ENCODE assay signal across 26 mouse cellular contexts in genomic region chr7:44537009-44537408, GRCm38 (mm10). TPM values are rescaled to one million over a fixed set of nuclear protein-coding genes. Genes with fewer than 3 reads are reported as not detected.
DNase-seq lines count a peak whose midpoint lies in the region; ATAC-seq and TF ChIP-seq lines count a peak whose summit lies in the region.
"Had no signal": no experiment of that assay in that cellular context is flagged by ENCODE, and none has a peak within 500 bp of the region (broad histone marks: within the 10 kb centered on the region; RNA-seq: fewer than 3 reads in every experiment).

No protein-coding gene starts in this region.

- H3K27ac ChIP-seq in heart, embryonic 15.5 days = peak overlapping the region; percentile 40; the same call in 1 of the 2 replicates
- no peak overlapping the region for H3K27ac ChIP-seq in heart, embryonic 11.5 days (ENCODE audit: low read depth, low read length)
- peak overlapping the region; percentile 45; the same call in 1 of the 2 replicates for H3K27ac ChIP-seq in left cerebral cortex, adult 2 months
- H3K27ac ChIP-seq: hindbrain, embryonic 10.5 days; intestine, embryonic 15.5 days; layer of hippocampus, adult 2 months; liver, embryonic 12.5 days; stomach, postnatal 0 days had no signal

- peak; percentile 52 to 56 for DNase-seq in cerebellum, postnatal 10 days
- no peak for DNase-seq in cerebellum, adult 8-10 months
- no peak for DNase-seq in left cerebral cortex, adult 2 months (ENCODE audit: extremely low spot score in 1 of 2, low spot score in 2 of 2)
- DNase-seq in left cerebral cortex, postnatal 25 days (ENCODE audit: low spot score in 2 of 2) = no peak
- DNase-seq in gastrocnemius, postnatal 36 days = no peak
- DNase-seq: adrenal gland, postnatal 25 days; heart, postnatal 14 days; liver, postnatal 0 days; thymus, adult 2 months; thymus, postnatal 36 days had no signal

- H3K4me1 ChIP-seq in heart, embryonic 15.5 days (replicated peaks) = peaks cover 13% of the 10 kb centered on the region
- no peaks in the 10 kb centered on the region for H3K4me1 ChIP-seq in heart, embryonic 11.5 days (ENCODE audit: control insufficient read depth, insufficient read depth, low read length)
- H3K4me1 ChIP-seq: intestine, embryonic 15.5 days had no signal

- no peak overlapping the region for H3K4me3 ChIP-seq in heart, embryonic 15.5 days
- no peak overlapping the region for H3K4me3 ChIP-seq in heart, embryonic 11.5 days (ENCODE audit: low read depth, low read length)
- H3K4me3 ChIP-seq in left cerebral cortex, adult 2 months = no peak overlapping the region
- H3K4me3 ChIP-seq: hindbrain, embryonic 10.5 days; intestine, embryonic 15.5 days; layer of hippocampus, adult 2 months; liver, embryonic 12.5 days had no signal

- H3K9me3 ChIP-seq in heart, embryonic 15.5 days (replicated peaks) = no peaks in the 10 kb centered on the region
- no peaks in the 10 kb centered on the region for H3K9me3 ChIP-seq in heart, embryonic 11.5 days (replicated peaks; ENCODE audit: control insufficient read depth, low read length)
- H3K9me3 ChIP-seq: hindbrain, embryonic 10.5 days; intestine, embryonic 15.5 days; liver, embryonic 12.5 days had no signal

- no peaks in the 10 kb centered on the region for H3K27me3 ChIP-seq in heart, embryonic 15.5 days
- no peaks in the 10 kb centered on the region for H3K27me3 ChIP-seq in heart, embryonic 11.5 days (ENCODE audit: control insufficient read depth, insufficient read depth, low read length)
- H3K27me3 ChIP-seq: intestine, embryonic 15.5 days; liver, embryonic 12.5 days had no signal

- H3K9ac ChIP-seq in heart, embryonic 15.5 days = 0 out of 2 replicates have a peak overlapping the region, but pooled peaks have one; percentile 12
- no peak overlapping the region for H3K9ac ChIP-seq in heart, embryonic 11.5 days (ENCODE audit: low read depth, low read length)
- H3K9ac ChIP-seq: intestine, embryonic 15.5 days; liver, embryonic 12.5 days; liver, postnatal 0 days had no signal

- 58% methylated on average over 7 of the region's 7 CpGs for WGBS in heart, embryonic 15.5 days
- 81% methylated on average over 7 of the region's 7 CpGs for WGBS in heart, embryonic 11.5 days (ENCODE audit: insufficient replicate concordance)

- H3K36me3 ChIP-seq in heart, embryonic 15.5 days = peaks cover 48% of the 10 kb centered on the region
- peaks cover 58% of the 10 kb centered on the region for H3K36me3 ChIP-seq in heart, embryonic 11.5 days (ENCODE audit: control insufficient read depth, insufficient read depth, low read length)

- ATAC-seq in heart, embryonic 15.5 days (replicated peaks; ENCODE audit: insufficient number of reproducible peaks, insufficient read depth, low FRiP score, low read depth) = no peak
- ATAC-seq in heart, embryonic 11.5 days (replicated peaks; ENCODE audit: insufficient number of reproducible peaks, low FRiP score, low TSS enrichment) = no peak
- ATAC-seq: forebrain, embryonic 16.5 days; intestine, embryonic 15.5 days; liver, embryonic 12.5 days; liver, postnatal 0 days; midbrain, embryonic 16.5 days had no signal

- no peak for TF ChIP-seq CTCF in left cerebral cortex, adult 2 months (IDR thresholded peaks at IDR 0.05)

- H3K4me2 ChIP-seq in heart, embryonic 15.5 days = no peak overlapping the region
- no peak overlapping the region for H3K4me2 ChIP-seq in heart, embryonic 11.5 days
- H3K4me2 ChIP-seq: intestine, embryonic 15.5 days; liver, embryonic 12.5 days; midbrain, embryonic 11.5 days had no signal

- intact Hi-C loops in left cerebral cortex, adult 2 months (cut with DNase I) = no loop called here
- intact Hi-C loops in left cerebral cortex, postnatal 25 days (cut with DNase I) = no loop called here
- intact Hi-C loops in gastrocnemius, postnatal 36 days (cut with DNase I) = no loop called here

RNA-seq across cellular contexts. Expression of gene Spib, which starts 5.1 kb away (rescaled TPM):
- 0.59 and 5.2 TPM in 2 replicates for polyA plus RNA-seq in heart, embryonic 15.5 days (2015; fragmentation: Nextera tagmentation; extraction: Ambion mirVana)
- not detected in 2 replicates for polyA plus RNA-seq in heart, embryonic 11.5 days (2014; fragmentation: Nextera tagmentation; extraction: Ambion mirVana)
- under 1 TPM in 1 of 2 experiments, not detected in 1; 0.20 TPM for total RNA-seq in left cerebral cortex, adult 2 months (2021)
- total RNA-seq in left cerebral cortex, postnatal 25 days (2021) = under 1 TPM in 1 of 2 experiments, not detected in 1; 0.11 TPM
- not detected for total RNA-seq in gastrocnemius, postnatal 36 days (2021)
- total RNA-seq: gastrocnemius, adult 8-10 months; layer of hippocampus, postnatal 14 days had no signal
- polyA plus RNA-seq: forebrain, embryonic 16.5 days; hindbrain, embryonic 10.5 days; liver, embryonic 12.5 days; midbrain, embryonic 11.5 days; midbrain, embryonic 16.5 days; neural tube, embryonic 11.5 days had no signal

RNA-seq across cellular contexts. Expression of gene Pold1, which starts 11.6 kb away (rescaled TPM):
- 41.7 and 66.9 TPM in 2 replicates for polyA plus RNA-seq in heart, embryonic 15.5 days (2015; fragmentation: Nextera tagmentation; extraction: Ambion mirVana)
- polyA plus RNA-seq in heart, embryonic 11.5 days (2014; fragmentation: Nextera tagmentation; extraction: Ambion mirVana) = 40.1 and 43.1 TPM in 2 replicates
- total RNA-seq in left cerebral cortex, adult 2 months (2021) = 1 to 10 TPM; 8.8 to 9.4 TPM
- 1 to 10 TPM; 5.7 to 6.0 TPM for total RNA-seq in left cerebral cortex, postnatal 25 days (2021)
- 1 to 10 TPM; 5.6 to 6.7 TPM for total RNA-seq in gastrocnemius, postnatal 36 days (2021)

RNA-seq across cellular contexts. Expression of gene Mybpc2, which starts 12.6 kb away (rescaled TPM):
- polyA plus RNA-seq in heart, embryonic 15.5 days (2015; fragmentation: Nextera tagmentation; extraction: Ambion mirVana) = 2.7 and 3.9 TPM in 2 replicates
- 0.37 and 0.47 TPM in 2 replicates for polyA plus RNA-seq in heart, embryonic 11.5 days (2014; fragmentation: Nextera tagmentation; extraction: Ambion mirVana)
- total RNA-seq in left cerebral cortex, adult 2 months (2021) = under 1 TPM in 1 of 2 experiments, not detected in 1; 0.29 TPM
- total RNA-seq in left cerebral cortex, postnatal 25 days (2021) = not detected
- total RNA-seq in gastrocnemius, postnatal 36 days (2021) = 1,000 to 10,000 TPM; 4,354 to 5,208 TPM
- total RNA-seq: adrenal gland, postnatal 25 days; layer of hippocampus, adult 2 months; megakaryocyte, adult 5-6 weeks had no signal
- polyA plus RNA-seq: brain, embryonic 14.5 days; liver, embryonic 12.5 days; midbrain, embryonic 11.5 days; neural tube, embryonic 11.5 days had no signal

RNA-seq across cellular contexts. Expression of gene Nr1h2, which starts 16.7 kb away (rescaled TPM):
- polyA plus RNA-seq in heart, embryonic 15.5 days (2015; fragmentation: Nextera tagmentation; extraction: Ambion mirVana) = 53.2 and 64.6 TPM in 2 replicates
- polyA plus RNA-seq in heart, embryonic 11.5 days (2014; fragmentation: Nextera tagmentation; extraction: Ambion mirVana) = 48.5 and 53.4 TPM in 2 replicates
- total RNA-seq in left cerebral cortex, adult 2 months (2021) = 10 to 100 TPM; 78.4 to 82.5 TPM
- 10 to 100 TPM; 64.6 to 68.6 TPM for total RNA-seq in left cerebral cortex, postnatal 25 days (2021)
- total RNA-seq in gastrocnemius, postnatal 36 days (2021) = 10 to 100 TPM; 28.9 to 31.1 TPM

RNA-seq across cellular contexts. Expression of gene Napsa, which starts 35.2 kb away (rescaled TPM):
- polyA plus RNA-seq in heart, embryonic 15.5 days (2015; fragmentation: Nextera tagmentation; extraction: Ambion mirVana) = 1.7 and 5.7 TPM in 2 replicates
- 0.70 TPM in 1 of 2 replicates, not detected in the other for polyA plus RNA-seq in heart, embryonic 11.5 days (2014; fragmentation: Nextera tagmentation; extraction: Ambion mirVana)
- under 1 TPM in 1 of 2 experiments, not detected in 1; 0.29 TPM for total RNA-seq in left cerebral cortex, adult 2 months (2021)
- under 1 TPM in 1 of 2 experiments, not detected in 1; 0.21 TPM for total RNA-seq in left cerebral cortex, postnatal 25 days (2021)
- under 1 TPM; 0.30 to 0.54 TPM for total RNA-seq in gastrocnemius, postnatal 36 days (2021)
- total RNA-seq: layer of hippocampus, adult 2 months; left cerebral cortex, adult 8-10 months had no signal

Comparison
In these comparisons a context has a peak if more than half of its experiments do, and no peak if none do; other contexts are left out.
1. DNase-seq: peak in cerebellum, postnatal 10 days (2 of 2); none in cerebellum, adult 8-10 months (single experiment), left cerebral cortex, adult 2 months (0 of 2), left cerebral cortex, postnatal 25 days (0 of 2) and gastrocnemius, postnatal 36 days (0 of 2).
2. RNA of gene Mybpc2, which starts 12.6 kb away (total RNA-seq): 4,354 to 5,208 TPM in gastrocnemius, postnatal 36 days; 0.29 TPM in left cerebral cortex, adult 2 months and not detected in left cerebral cortex, postnatal 25 days; every median in the first group is over 1,000 times any median in the second.